Mouse (Mus musculus) bone marrow, adult 2 months (tissue): ENCODE measurements around the gene Dnajb8.

ENCODE experiments used
- CTCF ChIP-seq: fragments of 200-500 bp; IDR thresholded peaks from 2 replicates; pipeline ENCODE4 v1.5.1; 2011; ENCODE audit warnings: low read length, control low read depth; ENCODE audit not compliant: control insufficient read depth, insufficient read depth
- POLR2A ChIP-seq: fragments of 200-500 bp; IDR thresholded peaks from 2 replicates; pipeline ENCODE4 v1.6.1; 2011; ENCODE audit warnings: low read depth, mild to moderate bottlenecking, control low read depth, low read length, borderline replicate concordance; ENCODE audit not compliant: control insufficient read depth

GRCm38 (mm10) chr6:88277242-88277641, 55.2 kb downstream of the Dnajb8 start:
- no peak for TF ChIP-seq POLR2A
- TF ChIP-seq CTCF, result no peak
